ENCODE assay signal across 7 mouse cellular contexts in genomic region chr17:22230701-22231100, GRCm38 (mm10). TPM values are rescaled to one million over a fixed set of nuclear protein-coding genes. Genes with fewer than 3 reads are reported as not detected.
DNase-seq lines count a peak whose midpoint lies in the region; TF ChIP-seq lines count a peak whose summit lies in the region.
"Not testable (repeated sequence)": the region's sequence is repeated elsewhere in the genome, so short reads cannot be mapped to it uniquely, and the experiment has no call there.

No protein-coding gene starts in this region.

- DNase-seq in adrenal gland, postnatal 10 days: peak; percentile 29
- peak; percentile 5 for DNase-seq in embryo, embryonic 10.5 days (ENCODE audit: low spot score)
- peak; percentile 26 to 47 for DNase-seq in heart, postnatal 10 days
- peak; percentile 40 to 48 for DNase-seq in kidney, postnatal 4 days
- DNase-seq in splenic B cell, adult 2 months (ENCODE audit: low read depth, low spot score): peak; percentile 1
- DNase-seq in thymus, postnatal 25 days: peak; percentile 11

- not testable (repeated sequence) for H3K79me2 ChIP-seq in myocyte (ENCODE audit: control insufficient read depth, insufficient read depth)

- not testable (repeated sequence) for H3K4me3 ChIP-seq in myocyte

- not testable (repeated sequence) for TF ChIP-seq POLR2A in myocyte (IDR thresholded peaks at IDR 0.05; ENCODE audit: insufficient read length, low read depth)

- H3K36me3 ChIP-seq in myocyte (ENCODE audit: control insufficient read depth, insufficient read depth); splenic B cell, adult 2 months (ENCODE audit: control insufficient read depth, insufficient read depth, low read length, poor library complexity, severe bottlenecking): not testable (repeated sequence)

- H3ac ChIP-seq in myocyte (ENCODE audit: control insufficient read depth, insufficient read length): not testable (repeated sequence)

- not testable (repeated sequence) for H3K4me2 ChIP-seq in myocyte (ENCODE audit: low read depth)

- not testable (repeated sequence) for H3K27me3 ChIP-seq in myocyte (ENCODE audit: control insufficient read depth, insufficient read depth, insufficient read length); splenic B cell, adult 2 months (ENCODE audit: control insufficient read depth, insufficient read depth, low read length, poor library complexity, severe bottlenecking)

- intact Hi-C loops in heart, postnatal 10 days (cut with DNase I): not testable (repeated sequence)

TF ChIP-seq in myocyte, 11 proteins besides CTCF, POLR2A, EP300 and RAD21:
- TF ChIP-seq REST (IDR thresholded peaks at IDR 0.05; ENCODE audit: insufficient read depth, insufficient read length): peak; percentile 46

RNA-seq across cellular contexts. Expression of gene Zfp994, which starts 5.3 kb away (rescaled TPM):
- 1 to 10 TPM; 3.9 to 4.9 TPM for total RNA-seq in adrenal gland, postnatal 10 days (2021)
- 1 to 10 TPM; 3.1 to 3.3 TPM for total RNA-seq in heart, postnatal 10 days (2021)
- 0.73 TPM for polyA plus RNA-seq in myocyte (2012; fragmentation: generic; extraction: Trizol)
